11 mouse cellular contexts compared by ENCODE assay signal in the genomic region with DNA sequence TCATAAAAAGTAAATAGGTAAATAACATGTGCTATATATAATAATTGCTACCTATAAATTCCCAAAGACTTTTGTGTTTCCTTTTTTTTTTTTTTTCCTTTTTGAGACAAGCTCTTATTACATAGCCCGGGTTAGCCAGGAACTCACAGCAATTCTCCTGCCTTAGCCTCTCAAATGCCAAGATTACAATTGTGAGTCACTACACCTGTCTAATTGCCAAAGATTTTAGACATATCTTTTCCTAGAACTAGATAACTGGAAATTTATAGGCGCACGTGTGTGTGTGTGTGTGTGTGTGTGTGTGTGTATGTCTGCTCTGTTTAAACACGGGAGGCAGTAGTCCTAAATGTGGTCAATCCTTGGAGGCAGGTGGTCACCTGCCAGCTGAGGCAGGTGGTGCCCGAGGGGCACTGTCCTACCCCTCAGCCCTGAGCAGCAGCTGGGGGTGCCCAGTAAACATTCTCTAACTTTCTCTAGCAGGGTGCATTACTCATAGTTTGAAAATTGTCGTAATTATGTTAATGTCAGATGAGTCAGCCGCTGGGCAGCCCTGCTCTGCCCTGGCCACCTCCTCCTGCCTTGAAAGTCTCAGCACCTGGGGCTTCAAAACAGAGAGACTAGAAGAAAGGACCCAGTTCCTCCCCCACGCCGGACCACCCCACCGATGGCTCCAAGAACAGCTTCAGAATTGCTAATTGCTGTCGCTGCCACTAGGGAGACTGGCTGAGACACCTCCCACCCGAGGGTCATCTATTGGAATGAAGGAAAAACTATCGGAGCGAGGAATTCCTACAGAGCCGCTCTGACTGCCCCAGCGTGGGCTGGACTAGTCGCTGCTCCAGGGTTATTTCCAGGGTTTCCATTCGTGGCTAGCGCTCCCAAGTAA. TPM values are rescaled to one million over a fixed set of nuclear protein-coding genes. Genes with fewer than 3 reads are reported as not detected.
DNase-seq lines count a peak whose midpoint lies in the region; ATAC-seq and TF ChIP-seq lines count a peak whose summit lies in the region.
"Had no signal": no experiment of that assay in that cellular context is flagged by ENCODE, and none has a peak within 500 bp of the region (broad histone marks: within the 10 kb centered on the region; RNA-seq: fewer than 3 reads in every experiment).

No protein-coding gene starts in this region.

- no peak for TF ChIP-seq CTCF in liver, postnatal 0 days (IDR thresholded peaks at IDR 0.05; ENCODE audit: low read depth)

- no peaks in the 10 kb centered on the region for H3K9me3 ChIP-seq in liver, postnatal 0 days (ENCODE audit: low read length)
- no peaks in the 10 kb centered on the region for H3K9me3 ChIP-seq in liver, embryonic 11.5 days (ENCODE audit: control insufficient read depth, low read length)
- H3K9me3 ChIP-seq in hindbrain, embryonic 13.5 days = no peaks in the 10 kb centered on the region
- H3K9me3 ChIP-seq: embryonic facial prominence, embryonic 15.5 days had no signal

- ATAC-seq in liver, postnatal 0 days = no peak
- ATAC-seq in liver, embryonic 11.5 days (replicated peaks; ENCODE audit: low FRiP score) = no peak
- ATAC-seq in hindbrain, embryonic 13.5 days (ENCODE audit: low FRiP score) = no peak
- no peak for ATAC-seq in erythroblast, adult 5-6 weeks (replicated peaks; ENCODE audit: low FRiP score, poor library complexity, severe bottlenecking)

- no peak overlapping the region for H3K27ac ChIP-seq in liver, postnatal 0 days (ENCODE audit: low read depth)
- no peak overlapping the region for H3K27ac ChIP-seq in liver, embryonic 11.5 days (ENCODE audit: low read depth, low read length)
- no peak overlapping the region for H3K27ac ChIP-seq in hindbrain, embryonic 13.5 days
- H3K27ac ChIP-seq: embryonic facial prominence, embryonic 15.5 days had no signal

- no peak for DNase-seq in liver, postnatal 0 days
- no peak for DNase-seq in liver, embryonic 11.5 days (ENCODE audit: low spot score)
- DNase-seq in adrenal gland, postnatal 25 days = peak; percentile 37
- no peak for DNase-seq in layer of hippocampus, adult 9-11 months
- DNase-seq in gastrocnemius, postnatal 10 days = no peak

- H3K4me3 ChIP-seq in liver, postnatal 0 days (ENCODE audit: low read depth, low read length) = no peak overlapping the region
- no peak overlapping the region for H3K4me3 ChIP-seq in liver, embryonic 11.5 days (ENCODE audit: low read depth, low read length)
- no peak overlapping the region for H3K4me3 ChIP-seq in hindbrain, embryonic 13.5 days
- no peak overlapping the region for H3K4me3 ChIP-seq in myocyte
- H3K4me3 ChIP-seq: embryonic facial prominence, embryonic 15.5 days had no signal

- H3K79me2 ChIP-seq in myocyte (ENCODE audit: control insufficient read depth, insufficient read depth) = no peaks in the 10 kb centered on the region

- 0 out of 2 replicates have a peak overlapping the region, but pooled peaks have one; percentile 3 for H3K4me2 ChIP-seq in liver, postnatal 0 days (ENCODE audit: low read depth, low read length)
- no peak overlapping the region for H3K4me2 ChIP-seq in liver, embryonic 11.5 days
- peak overlapping the region; percentile 20; the same call in 1 of the 2 replicates for H3K4me2 ChIP-seq in hindbrain, embryonic 13.5 days
- peak overlapping the region; percentile 82 for H3K4me2 ChIP-seq in myocyte (ENCODE audit: low read depth)
- H3K4me2 ChIP-seq: embryonic facial prominence, embryonic 15.5 days had no signal

- WGBS in liver, postnatal 0 days (ENCODE audit: insufficient replicate concordance) = 26% methylated on average over 19 of the region's 19 CpGs
- 30% methylated on average over 19 of the region's 19 CpGs for WGBS in liver, embryonic 11.5 days
- 33% methylated on average over 19 of the region's 19 CpGs for WGBS in hindbrain, embryonic 13.5 days

- H3K27me3 ChIP-seq in liver, postnatal 0 days (ENCODE audit: insufficient read depth, low read length) = peaks cover 23% of the 10 kb centered on the region
- peaks cover 26% of the 10 kb centered on the region for H3K27me3 ChIP-seq in liver, embryonic 11.5 days (replicated peaks; ENCODE audit: control insufficient read depth, insufficient read depth, low read length)
- 0 out of 2 replicates have a peak, but pooled peaks cover 8% of the 10 kb centered on the region for H3K27me3 ChIP-seq in hindbrain, embryonic 13.5 days
- no peaks in the 10 kb centered on the region for H3K27me3 ChIP-seq in myocyte (ENCODE audit: control insufficient read depth, insufficient read depth, insufficient read length)

- no peak for TF ChIP-seq EP300 in liver, postnatal 0 days (IDR thresholded peaks at IDR 0.05; ENCODE audit: low read depth)

- H3K9ac ChIP-seq in liver, postnatal 0 days (replicated peaks) = no peak overlapping the region
- H3K9ac ChIP-seq in liver, embryonic 11.5 days (ENCODE audit: low read depth, low read length) = no peak overlapping the region
- 0 out of 2 replicates have a peak overlapping the region, but pooled peaks have one; percentile 11 for H3K9ac ChIP-seq in hindbrain, embryonic 13.5 days
- H3K9ac ChIP-seq: embryonic facial prominence, embryonic 15.5 days had no signal

- no peak for TF ChIP-seq POLR2A in myocyte (IDR thresholded peaks at IDR 0.05; ENCODE audit: insufficient read length, low read depth)

- H3K4me1 ChIP-seq in liver, postnatal 0 days (ENCODE audit: insufficient read depth) = peaks cover 3% of the 10 kb centered on the region; the same call in 1 of the 2 replicates
- H3K4me1 ChIP-seq in liver, embryonic 11.5 days (replicated peaks; ENCODE audit: control insufficient read depth, insufficient read depth, low read length) = no peaks in the 10 kb centered on the region; the same call in 1 of the 2 replicates
- H3K4me1 ChIP-seq in hindbrain, embryonic 13.5 days (replicated peaks) = 0 out of 2 replicates have a peak, but pooled peaks cover 4% of the 10 kb centered on the region

- H3K36me3 ChIP-seq in liver, postnatal 0 days (replicated peaks; ENCODE audit: insufficient read depth, low read length) = no peaks in the 10 kb centered on the region
- no peaks in the 10 kb centered on the region for H3K36me3 ChIP-seq in liver, embryonic 11.5 days (ENCODE audit: control insufficient read depth, insufficient read depth, low read length)
- H3K36me3 ChIP-seq in hindbrain, embryonic 13.5 days = no peaks in the 10 kb centered on the region
- H3K36me3 ChIP-seq in myocyte (ENCODE audit: control insufficient read depth, insufficient read depth) = no peaks in the 10 kb centered on the region
- H3K36me3 ChIP-seq: embryonic facial prominence, embryonic 15.5 days had no signal

- no peak overlapping the region for H3ac ChIP-seq in myocyte (ENCODE audit: control insufficient read depth, insufficient read length)

TF ChIP-seq in myocyte, 11 proteins besides CTCF, POLR2A, EP300 and RAD21:
- peak; percentile 22 to 78 (median 62) for TF ChIP-seq MYOG (IDR thresholded peaks at IDR 0.05; ENCODE audit: control insufficient read depth in 1 of 3, insufficient read depth in 1 of 3, insufficient read length in 2 of 3, low read depth in 2 of 3)
- peak in 2 of 3 experiments; percentile 53 to 86 for TF ChIP-seq MYOD1 (IDR thresholded peaks at IDR 0.05; ENCODE audit: control insufficient read depth in 1 of 3, insufficient read length in 2 of 3, low read depth in 2 of 3)
- TF ChIP-seq USF1 (IDR thresholded peaks at IDR 0.05; ENCODE audit: low read depth) = no peak

RNA-seq across cellular contexts. Expression of gene Atf3, which starts 1.8 kb away (rescaled TPM):
- 1.00 and 1.3 TPM in 2 replicates for polyA plus RNA-seq in liver, postnatal 0 days (2015; fragmentation: Nextera tagmentation; extraction: Ambion mirVana)
- 3.1 and 3.6 TPM in 2 replicates for polyA plus RNA-seq in liver, embryonic 11.5 days (2014; fragmentation: Nextera tagmentation; extraction: Ambion mirVana)
- total RNA-seq in adrenal gland, postnatal 25 days (2021) = 0.67 TPM in 1 of 2 replicates, not detected in the other
- 1.2 and 1.5 TPM in 2 replicates for polyA plus RNA-seq in hindbrain, embryonic 13.5 days (2015; fragmentation: Nextera tagmentation; extraction: Ambion mirVana)
- polyA plus RNA-seq in myocyte (2012; fragmentation: generic; extraction: Trizol) = 59.6 TPM
- 10 to 100 TPM in 1 of 2 experiments, 1 to 10 TPM in 1; 5.0 to 13.4 TPM for total RNA-seq in gastrocnemius, postnatal 10 days (2021)
- total RNA-seq in erythroblast, adult 5-6 weeks (2015; ENCODE audit: low replicate concordance) = 0.42 and 6.0 TPM in 2 replicates
- total RNA-seq in erythroblast, adult 5-6 weeks (2017; ENCODE audit: low replicate concordance) = 3.2 and 13.4 TPM in 2 replicates

RNA-seq across cellular contexts. Expression of gene Fam71a, which starts 51.4 kb away (rescaled TPM):
- polyA plus RNA-seq in liver, postnatal 0 days (2015; fragmentation: Nextera tagmentation; extraction: Ambion mirVana) = not detected in 2 replicates
- not detected in 2 replicates for polyA plus RNA-seq in liver, embryonic 11.5 days (2014; fragmentation: Nextera tagmentation; extraction: Ambion mirVana)
- total RNA-seq in adrenal gland, postnatal 25 days (2021) = not detected in 2 replicates
- polyA plus RNA-seq in hindbrain, embryonic 13.5 days (2015; fragmentation: Nextera tagmentation; extraction: Ambion mirVana) = not detected in 2 replicates
- not detected for polyA plus RNA-seq in myocyte (2012; fragmentation: generic; extraction: Trizol)
- total RNA-seq in gastrocnemius, postnatal 10 days (2021) = not detected
- total RNA-seq in erythroblast, adult 5-6 weeks (2015; ENCODE audit: low replicate concordance) = not detected in 2 replicates
- total RNA-seq in erythroblast, adult 5-6 weeks (2017; ENCODE audit: low replicate concordance) = not detected in 2 replicates
- total RNA-seq: left cerebral cortex, postnatal 14 days had no signal
- polyA plus RNA-seq: embryonic facial prominence, embryonic 15.5 days; neural tube, embryonic 11.5 days had no signal

Comparison
In these comparisons a context has a peak if more than half of its experiments do, and no peak if none do; other contexts are left out.
1. RNA of gene Atf3, which starts 1.8 kb away (polyA plus RNA-seq): 59.6 TPM in myocyte (single experiment); 3.1 to 3.6 TPM in liver, embryonic 11.5 days, 1.2 to 1.5 TPM in hindbrain, embryonic 13.5 days and 1.00 to 1.3 TPM in liver, postnatal 0 days; every median in the first group is over 10 times any median in the second.